Mouse (Mus musculus) brown adipose tissue, adult 24 weeks (tissue): ENCODE data around the gene Rec114. TPM values are rescaled to one million over a fixed set of nuclear protein-coding genes. Genes with fewer than 3 reads are reported as not detected.

Experiments
- H3K27ac ChIP-seq: fragments of 200-500 bp; replicated peaks from 2 replicates; pipeline ENCODE4 v1.5.1; 2012; ENCODE audit warnings: low read depth, mild to moderate bottlenecking, low read length
- H3K4me1 ChIP-seq: fragments of 200-500 bp; 2 replicates; pipeline ENCODE4 v1.6.1; 2012; ENCODE audit warnings: low read length, mixed read lengths; ENCODE audit not compliant: control insufficient read depth, insufficient read depth, insufficient read length
- H3K4me3 ChIP-seq: fragments of 200-500 bp; 2 replicates; pipeline ENCODE4 v1.5.1; 2012; ENCODE audit warnings: low read depth, mild to moderate bottlenecking, low read length, moderate library complexity; ENCODE audit not compliant: insufficient read depth
- polyA plus RNA-seq: library from polyadenylated mRNA; stranded (reverse); fragments of >200 nt; gene quantifications from 2 replicates; pipeline ENCODE4 v1.2.4, GENCODE M21; 2012; ENCODE audit not compliant: missing spikeins, insufficient read depth, insufficient read length

Rec114 gene
- polyA plus RNA-seq, 1 experiment, result not detected

GRCm38 (mm10) chr9:58615064-58615938, 128.5 kb downstream of the Rec114 start:
- H3K27ac ChIP-seq, result no peak overlapping the region
- peaks cover 17% of the 10 kb centered on the region for H3K4me1 ChIP-seq
- H3K4me3 ChIP-seq, result no peak overlapping the region

GRCm38 (mm10) chr9:58613790-58614189, 130.0 kb downstream of the Rec114 start:
- Histone ChIP-seq H3K4me1 (peaks cover 15% of the 10 kb centered on the region), H3K27ac (no peak overlapping the region), H3K4me3 (no peak overlapping the region)

Other genes with a start within 250 kb of the Rec114 start
- gene Cd276, start 188.5 kb downstream of the Rec114 start, polyA plus RNA-seq, result 0.29 TPM in 1 of 2 replicates, not detected in the other
- 124 and 127 TPM in 2 replicates for gene Nptn, start 161.7 kb downstream of the Rec114 start, polyA plus RNA-seq
- 0.16 and 0.25 TPM in 2 replicates for gene Hcn4, start 79.4 kb upstream of the Rec114 start, polyA plus RNA-seq